Mouse (Mus musculus) cerebellum, postnatal 14 days (tissue): ENCODE results near the gene Ttll3.

Source experiments
- DNase-seq, 2 experiments: peaks; one replicate each; pipeline ENCODE4 v3.0.0; 2021; ENCODE audit warnings: mixed read lengths in 2 of 2

The Ttll3 gene

DNA sequence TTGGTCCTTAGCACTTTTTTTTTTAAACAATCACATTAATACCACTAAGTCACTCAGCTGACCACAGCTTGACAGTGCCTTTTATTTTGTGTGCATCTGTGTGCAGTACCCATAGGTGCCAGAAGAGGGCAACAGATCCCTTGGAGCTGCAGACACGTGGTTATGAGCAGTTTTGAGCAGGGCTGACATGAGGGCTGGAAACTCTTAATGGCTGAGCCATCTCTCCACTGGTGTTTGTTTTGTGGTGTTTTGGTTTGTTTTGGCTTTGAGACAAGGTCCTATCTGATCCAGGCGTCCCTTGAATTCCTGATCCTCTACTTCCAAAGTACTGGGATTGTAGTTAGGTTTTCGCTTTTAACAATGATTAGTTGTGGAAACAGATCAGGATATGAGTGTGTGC lies 38.3 kb downstream of the Ttll3 start:
- DNase-seq = peak; percentile 59 to 83

DNA sequence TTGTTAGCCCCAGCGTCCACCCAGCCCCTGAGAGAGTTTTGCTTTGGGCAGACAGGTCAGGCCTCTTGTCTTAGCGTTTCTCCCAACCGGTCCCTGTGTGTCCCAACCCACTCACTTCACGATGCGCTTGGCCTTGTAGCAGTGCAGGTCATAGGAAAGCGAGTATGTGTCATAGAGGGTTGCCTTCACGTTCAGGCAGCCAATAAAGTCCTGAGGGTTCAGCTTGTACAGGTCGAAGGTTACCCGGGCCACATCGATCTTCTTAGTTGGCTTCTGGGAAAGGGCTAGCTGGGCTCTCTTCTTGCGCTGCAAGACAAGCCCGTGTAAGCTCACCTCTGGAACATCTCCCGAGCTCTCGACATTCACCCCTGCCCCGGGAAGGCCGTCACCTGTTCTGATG lies 38.9 kb downstream of the Ttll3 start:
- no peak for DNase-seq

- no peak for DNase-seq
Measured at GRCm38 (mm10) chr6:113429965-113430364, 40.9 kb downstream of the Ttll3 start.

GRCm38 (mm10) chr6:113430846-113431245 lies 41.8 kb downstream of the Ttll3 start:
- no peak for DNase-seq

GRCm38 (mm10) chr6:113431801-113432200 lies 42.7 kb downstream of the Ttll3 start:
- DNase-seq = no peak

DNA sequence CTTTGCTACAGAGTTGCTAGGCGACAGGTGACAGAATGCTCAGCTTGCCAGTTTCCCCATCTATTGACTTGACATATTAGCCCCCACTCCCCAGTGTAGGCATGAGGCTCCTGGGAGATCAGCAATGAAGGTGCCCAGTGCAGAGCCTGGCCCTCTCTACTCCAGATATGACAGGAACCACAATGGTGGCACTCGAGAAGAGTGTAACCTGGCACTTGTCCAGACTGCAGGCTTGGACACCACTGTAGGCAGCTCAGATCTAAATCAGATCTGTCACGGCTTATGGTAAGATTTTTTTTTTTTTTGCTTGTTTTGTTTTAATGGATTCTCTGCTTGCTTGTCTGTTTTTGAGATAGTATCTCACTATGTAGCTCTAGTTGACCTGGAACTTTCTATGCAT lies 44.6 kb downstream of the Ttll3 start:
- DNase-seq = no peak

DNA sequence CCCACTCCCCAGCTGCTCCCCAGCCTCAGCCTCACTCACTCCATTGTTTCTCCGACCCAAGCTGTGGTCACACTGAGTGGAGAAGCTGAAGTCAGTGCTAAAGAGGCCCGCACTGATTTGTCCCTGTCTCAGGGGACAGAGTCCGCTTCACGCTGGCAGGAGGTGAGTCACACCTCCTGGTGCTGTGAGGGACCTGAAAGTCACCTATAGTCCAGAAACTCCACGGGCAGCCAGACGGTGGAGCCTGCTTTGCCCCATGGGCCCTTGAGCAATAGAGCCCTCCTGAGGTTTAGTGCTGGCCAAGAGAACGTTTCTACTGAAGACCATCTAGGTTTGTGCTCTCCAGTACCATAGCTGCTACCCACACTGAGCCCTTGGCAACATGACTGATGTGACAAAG lies 45.6 kb downstream of the Ttll3 start:
- no peak for DNase-seq

DNA sequence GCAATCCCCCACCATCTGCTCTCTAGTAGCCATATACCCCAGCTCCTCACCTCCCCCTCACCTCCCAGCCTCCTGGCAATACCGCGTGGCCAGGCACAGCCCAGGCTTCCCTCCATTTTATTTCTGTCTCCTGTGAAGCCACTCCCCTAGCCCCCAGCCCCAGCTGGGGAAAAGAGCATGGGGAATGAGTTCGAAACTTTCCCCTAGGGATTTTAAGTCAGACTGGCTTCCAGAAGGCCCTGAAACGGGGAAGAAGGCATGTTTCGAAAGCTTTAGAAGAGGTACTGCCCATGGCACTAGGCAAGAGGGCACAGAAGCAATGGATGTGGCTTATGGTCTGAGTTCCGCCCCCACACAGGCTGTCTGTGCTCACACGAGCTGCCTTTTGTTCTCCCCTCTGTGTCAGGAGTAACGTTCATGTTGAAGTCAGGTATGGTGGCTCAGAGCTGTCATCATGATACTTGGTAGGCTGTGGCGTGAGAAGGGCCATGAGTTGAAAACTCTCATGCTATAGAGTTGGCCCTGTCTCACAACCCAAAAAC lies 46.7 kb downstream of the Ttll3 start, which contains the start of gene Cidec:
TSS of gene Cidec (minus strand) at position 97 of the 542 bp plus-strand sequence.
- no peak for DNase-seq

DNA sequence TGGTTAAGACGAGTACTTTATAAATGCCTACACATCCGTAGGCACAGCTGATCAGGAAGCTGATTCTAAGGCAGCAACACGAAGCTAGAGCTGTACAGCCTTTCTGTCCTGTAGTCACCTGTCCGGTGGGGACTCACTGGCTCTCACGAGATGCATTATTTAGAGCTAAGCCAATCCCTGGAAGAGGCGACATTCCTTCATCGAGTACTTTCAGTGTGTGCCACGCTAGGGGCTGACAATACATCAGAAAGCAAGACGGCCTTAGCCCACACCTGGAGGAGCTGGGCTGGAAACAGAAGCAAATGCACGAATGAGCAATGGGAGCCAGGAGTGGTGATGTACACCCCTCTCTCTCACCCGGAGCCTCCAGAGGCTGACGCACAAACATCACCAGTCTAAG lies 48.1 kb downstream of the Ttll3 start:
- no peak for DNase-seq

GRCm38 (mm10) chr6:113438721-113439430 lies 49.8 kb downstream of the Ttll3 start:
- no peak for DNase-seq

DNA sequence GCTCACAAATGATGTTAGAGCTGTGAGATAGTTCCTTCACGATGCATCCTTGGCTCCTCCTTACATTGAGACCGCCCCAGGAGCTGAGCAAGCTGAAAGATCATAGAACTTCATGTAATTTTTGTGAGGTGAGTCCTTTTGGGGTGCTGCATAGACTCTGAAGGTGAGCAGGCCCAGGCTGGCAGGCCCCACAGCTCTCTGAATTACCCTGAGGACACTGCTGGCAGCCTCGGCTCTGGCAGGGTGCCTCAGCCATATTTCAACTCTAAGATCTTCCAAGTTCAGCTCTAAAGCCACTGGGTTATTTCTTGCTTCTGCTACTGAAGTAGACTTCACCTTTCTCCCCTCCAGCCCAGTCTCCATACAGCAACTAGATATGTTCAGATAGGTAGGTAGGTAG lies 51.6 kb downstream of the Ttll3 start:
- no peak for DNase-seq

- DNase-seq = peak; percentile 87 to 93
Measured at GRCm38 (mm10) chr6:113441147-113441680, 52.2 kb downstream of the Ttll3 start.

GRCm38 (mm10) chr6:113442087-113442441 lies 53.0 kb downstream of the Ttll3 start:
- no peak for DNase-seq

- DNase-seq = peak; percentile 92
Measured at GRCm38 (mm10) chr6:113442442-113443090, 53.5 kb downstream of the Ttll3 start, which contains the start of gene Jagn1. Gene Jagn1, plus strand, starts transcription at chr6:113442569.

DNA sequence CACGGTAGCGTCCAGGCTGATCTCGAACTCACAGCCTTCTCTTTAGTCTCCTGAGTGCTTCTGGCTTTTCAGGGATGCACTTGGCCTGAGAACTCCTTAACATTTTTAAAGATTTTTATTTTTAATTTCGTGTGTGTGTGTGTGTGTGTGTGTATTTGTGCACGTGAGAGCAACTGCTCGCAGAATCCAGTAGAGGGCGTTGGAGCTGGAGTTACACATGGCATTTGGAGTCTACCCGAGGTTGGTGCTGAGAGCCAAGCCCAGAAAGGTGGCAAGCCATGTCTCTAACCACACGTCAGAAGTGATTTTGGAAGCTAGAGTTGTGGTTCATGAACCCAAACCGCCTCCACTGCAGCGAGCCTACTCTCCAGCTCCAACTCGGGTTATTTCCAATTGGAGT lies 54.0 kb downstream of the Ttll3 start:
- peak in 1 of 2 experiments; percentile 42 for DNase-seq

GRCm38 (mm10) chr6:113444207-113444965 lies 55.3 kb downstream of the Ttll3 start:
- DNase-seq = no peak

- peak; percentile 61 to 71 for DNase-seq
Measured at GRCm38 (mm10) chr6:113447639-113448038, 58.6 kb downstream of the Ttll3 start.

- DNase-seq = peak; percentile 37 to 69
Measured at GRCm38 (mm10) chr6:113451839-113452238, 62.8 kb downstream of the Ttll3 start.

GRCm38 (mm10) chr6:113455007-113455406 lies 65.9 kb downstream of the Ttll3 start:
- no peak for DNase-seq

- no peak for DNase-seq
Measured at GRCm38 (mm10) chr6:113457952-113458534, 69.0 kb downstream of the Ttll3 start, which contains the start of gene Il17re. Gene Il17re, plus strand, starts transcription at chr6:113458484.

DNA sequence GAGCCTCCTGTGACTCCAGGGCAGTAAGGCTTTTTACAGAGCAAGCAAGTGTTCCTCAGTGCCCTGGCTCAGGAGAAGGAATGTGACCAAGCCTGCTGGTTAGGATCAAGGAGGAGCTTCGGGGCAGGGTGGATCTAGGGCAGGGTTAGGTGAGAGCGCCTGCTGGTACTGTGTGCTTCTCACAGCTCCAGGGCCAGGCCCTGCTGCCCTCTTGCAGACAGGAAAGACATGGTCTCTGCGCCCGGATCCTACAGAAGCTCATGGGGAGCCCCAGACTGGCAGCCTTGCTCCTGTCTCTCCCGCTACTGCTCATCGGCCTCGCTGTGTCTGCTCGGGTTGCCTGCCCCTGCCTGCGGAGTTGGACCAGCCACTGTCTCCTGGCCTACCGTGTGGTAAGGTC lies 69.6 kb downstream of the Ttll3 start:
- DNase-seq = peak; percentile 53 to 56

DNA sequence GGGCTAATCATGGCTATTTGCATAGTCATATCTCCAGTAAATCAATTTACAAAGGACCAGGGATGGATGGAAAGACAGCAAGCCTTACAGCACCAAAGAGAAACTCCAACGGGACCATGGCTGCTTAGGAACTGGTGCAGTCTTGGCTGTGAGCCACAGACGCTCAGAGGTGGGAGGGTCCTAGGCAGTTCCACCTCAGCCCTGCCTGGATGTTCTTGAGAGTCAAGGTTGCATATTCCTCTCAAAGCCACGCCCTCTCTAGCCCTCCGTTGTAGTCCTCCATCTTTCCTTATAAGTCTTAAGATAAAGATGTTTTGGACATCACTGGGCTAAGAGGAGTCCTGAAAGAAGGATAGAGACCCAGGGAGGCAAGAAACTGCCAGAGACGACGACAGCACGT lies 75.0 kb downstream of the Ttll3 start:
- no peak for DNase-seq
